ENCODE assay signal across 9 mouse cellular contexts in the genomic region with DNA sequence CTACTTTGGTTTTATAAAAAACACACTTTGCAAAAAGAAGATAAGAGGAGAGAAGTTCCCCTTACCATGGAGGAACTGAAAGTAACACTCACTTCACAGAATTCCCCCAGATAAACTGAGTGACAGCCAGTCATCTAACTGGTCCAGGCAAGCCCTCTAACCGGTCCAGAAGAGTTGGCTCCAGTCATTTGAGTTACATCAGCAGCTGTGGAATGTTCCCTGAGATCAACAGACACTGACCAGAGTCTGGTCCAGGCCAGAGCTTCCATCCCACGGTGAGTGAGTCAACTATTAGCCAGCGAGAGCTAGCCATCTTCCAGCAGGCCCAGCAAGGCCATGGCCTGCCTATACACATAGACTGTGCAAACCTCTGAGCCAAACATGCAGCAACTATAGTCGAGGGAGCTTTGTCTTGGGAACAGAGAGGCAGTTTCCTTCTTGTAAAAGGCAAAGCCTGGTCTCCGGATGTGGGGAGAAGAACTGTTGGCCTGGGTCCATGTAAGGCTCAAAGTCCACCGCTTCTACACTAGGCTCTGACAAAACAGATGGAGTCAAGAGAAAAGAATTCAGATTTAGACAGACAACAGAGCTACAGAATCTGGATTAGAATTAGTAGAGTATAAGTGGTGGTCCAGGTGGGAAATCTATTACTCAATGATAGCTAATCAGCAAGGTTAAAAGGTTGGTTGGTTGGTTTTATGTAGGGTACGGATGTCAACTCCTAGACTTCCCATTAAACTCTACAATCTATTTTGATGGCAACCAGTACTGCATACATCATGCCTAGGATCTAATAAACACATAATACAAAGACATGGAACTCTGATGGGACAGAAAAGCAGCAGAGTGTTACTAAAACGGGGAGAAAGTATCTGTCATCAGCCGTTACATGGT. TPM values are rescaled to one million over a fixed set of nuclear protein-coding genes. Genes with fewer than 3 reads are reported as not detected.
DNase-seq lines count a peak whose midpoint lies in the region; ATAC-seq and TF ChIP-seq lines count a peak whose summit lies in the region.
"Had no signal": no experiment of that assay in that cellular context is flagged by ENCODE, and none has a peak within 500 bp of the region (broad histone marks: within the 10 kb centered on the region; RNA-seq: fewer than 3 reads in every experiment).

No protein-coding gene starts in this region.

- H3K36me3 ChIP-seq in embryonic facial prominence, embryonic 15.5 days = no peaks in the 10 kb centered on the region
- H3K36me3 ChIP-seq in lung, embryonic 15.5 days = no peaks in the 10 kb centered on the region

- H3K9me3 ChIP-seq in embryonic facial prominence, embryonic 15.5 days (replicated peaks) = no peaks in the 10 kb centered on the region
- H3K9me3 ChIP-seq in lung, embryonic 15.5 days = no peaks in the 10 kb centered on the region

- peaks cover 26% of the 10 kb centered on the region for H3K4me1 ChIP-seq in lung, adult 2 months (ENCODE audit: control insufficient read depth, insufficient read depth, low read length)
- H3K4me1 ChIP-seq in embryonic facial prominence, embryonic 15.5 days = peaks cover 36% of the 10 kb centered on the region
- peaks cover 43% of the 10 kb centered on the region for H3K4me1 ChIP-seq in lung, embryonic 15.5 days
- H3K4me1 ChIP-seq: megakaryocyte, embryonic 14.5 days had no signal

- peak; percentile 78 to 84 for DNase-seq in lung, adult 18-20 months
- no peak for DNase-seq in lung, adult 2 months
- DNase-seq in heart, postnatal 4 days = peak; percentile 68
- no peak for DNase-seq in left cerebral cortex, adult 8-10 months (ENCODE audit: low spot score in 2 of 2)
- DNase-seq in thymus, postnatal 0 days (ENCODE audit: low spot score) = no peak
- no peak for DNase-seq in layer of hippocampus, adult 8-10 months (ENCODE audit: low spot score in 2 of 2)

- H3K27me3 ChIP-seq in embryonic facial prominence, embryonic 15.5 days = no peaks in the 10 kb centered on the region
- no peaks in the 10 kb centered on the region for H3K27me3 ChIP-seq in lung, embryonic 15.5 days
- H3K27me3 ChIP-seq: megakaryocyte, embryonic 14.5 days had no signal

- no peak for TF ChIP-seq POLR2A in lung, adult 2 months (IDR thresholded peaks at IDR 0.05; ENCODE audit: borderline replicate concordance, extremely low read depth, low read depth, low read length)

- H3K9ac ChIP-seq in embryonic facial prominence, embryonic 15.5 days = no peak overlapping the region
- H3K9ac ChIP-seq in lung, embryonic 15.5 days = no peak overlapping the region

- no peak for ATAC-seq in embryonic facial prominence, embryonic 15.5 days (ENCODE audit: insufficient number of reproducible peaks, low FRiP score, low TSS enrichment, low read depth)
- ATAC-seq in lung, embryonic 15.5 days (ENCODE audit: borderline replicate concordance, extremely low read depth, low FRiP score, low TSS enrichment) = peak; percentile 86; the same call in 1 of the 2 replicates

- H3K4me3 ChIP-seq in lung, adult 2 months (replicated peaks; ENCODE audit: extremely low read depth, low read depth, low read length) = no peak overlapping the region
- no peak overlapping the region for H3K4me3 ChIP-seq in embryonic facial prominence, embryonic 15.5 days (replicated peaks)
- no peak overlapping the region for H3K4me3 ChIP-seq in lung, embryonic 15.5 days
- H3K4me3 ChIP-seq: megakaryocyte, embryonic 14.5 days had no signal

- H3K4me2 ChIP-seq in embryonic facial prominence, embryonic 15.5 days (replicated peaks) = no peak overlapping the region
- H3K4me2 ChIP-seq in lung, embryonic 15.5 days = no peak overlapping the region

- WGBS in lung, adult 2 months = 32% methylated on average over 9 of the region's 9 CpGs
- 59% methylated on average over 9 of the region's 9 CpGs for WGBS in embryonic facial prominence, embryonic 15.5 days
- 37% methylated on average over 9 of the region's 9 CpGs for WGBS in lung, embryonic 15.5 days

- TF ChIP-seq CTCF in lung, adult 2 months (IDR thresholded peaks at IDR 0.05; ENCODE audit: insufficient read depth, low read length) = no peak

- H3K27ac ChIP-seq in embryonic facial prominence, embryonic 15.5 days (replicated peaks) = peak overlapping the region; percentile 3; the same call in 1 of the 2 replicates
- peak overlapping the region; percentile 81 for H3K27ac ChIP-seq in lung, embryonic 15.5 days

RNA-seq across cellular contexts. Expression of a gene that starts 24.7 kb away (rescaled TPM):
- 650 and 760 TPM in 2 replicates for polyA plus RNA-seq in lung, adult 2 months (2012; rRNA removed)
- 233 and 261 TPM in 2 replicates for polyA plus RNA-seq in embryonic facial prominence, embryonic 15.5 days (2015; fragmentation: Nextera tagmentation; extraction: Ambion mirVana)
- total RNA-seq in heart, postnatal 4 days (2021) = 100 to 1,000 TPM; 241 to 243 TPM
- 261 and 264 TPM in 2 replicates for polyA plus RNA-seq in lung, embryonic 15.5 days (2015; fragmentation: Nextera tagmentation; extraction: Ambion mirVana)
- 1,000 to 10,000 TPM; 1,370 to 1,422 (median 1,398) TPM for total RNA-seq in left cerebral cortex, adult 8-10 months (2022)
- 32.8 and 37.1 TPM in 2 replicates for polyA plus RNA-seq in thymus, postnatal 0 days (2015; fragmentation: Nextera tagmentation; extraction: Ambion mirVana)
- total RNA-seq in layer of hippocampus, adult 8-10 months (2022) = 1,000 to 10,000 TPM; 1,204 to 1,249 (median 1,228) TPM

Comparison
In these comparisons a context has a peak if more than half of its experiments do, and no peak if none do; other contexts are left out.
1. DNase-seq: peak in lung, adult 18-20 months (2 of 2) and heart, postnatal 4 days (single experiment); none in lung, adult 2 months (single experiment), left cerebral cortex, adult 8-10 months (0 of 2), thymus, postnatal 0 days (single experiment) and layer of hippocampus, adult 8-10 months (0 of 2).